Mouse (Mus musculus): ENCODE measurements around the gene Vav2.

- no peak for TF ChIP-seq CTCF (conservative IDR thresholded peaks at IDR 0.05; ENCODE audit: low read length)
- no peak for TF ChIP-seq NANOG (IDR thresholded peaks at IDR 0.05; ENCODE audit: borderline replicate concordance, low read length)
- TF ChIP-seq POU5F1 (IDR thresholded peaks at IDR 0.05; ENCODE audit: borderline replicate concordance, low read length): no peak
These were observed 57.9 kb downstream of the Vav2 start for GRCm38 (mm10) chr2:27368980-27369379.
